Mouse (Mus musculus): ENCODE results near the gene Ptprn2.

Ptprn2 gene

GRCm38 (mm10) chr12:116776447-116776846 is 290.9 kb downstream of the Ptprn2 start:
- no peak for ATAC-seq (ENCODE audit: low TSS enrichment)

GRCm38 (mm10) chr12:116778095-116779090 is 292.9 kb downstream of the Ptprn2 start:
- no peak for ATAC-seq (ENCODE audit: low TSS enrichment)

- ATAC-seq (ENCODE audit: low TSS enrichment) = peak; percentile 91
These were observed 294.9 kb downstream of the Ptprn2 start for GRCm38 (mm10) chr12:116780419-116780818.

GRCm38 (mm10) chr12:116785731-116786130 is 300.2 kb downstream of the Ptprn2 start:
- ATAC-seq (ENCODE audit: low TSS enrichment) = no peak

GRCm38 (mm10) chr12:116788346-116788745 is 302.8 kb downstream of the Ptprn2 start:
- no peak for ATAC-seq (ENCODE audit: low TSS enrichment)

GRCm38 (mm10) chr12:116803331-116803730 is 317.8 kb downstream of the Ptprn2 start:
- no peak for ATAC-seq (ENCODE audit: low TSS enrichment)

GRCm38 (mm10) chr12:116804712-116805111 is 319.2 kb downstream of the Ptprn2 start:
- ATAC-seq (ENCODE audit: low TSS enrichment) = no peak

- ATAC-seq (ENCODE audit: low TSS enrichment) = peak; percentile 24; the same call in 1 of the 2 replicates
These were observed 319.7 kb downstream of the Ptprn2 start for GRCm38 (mm10) chr12:116805129-116805809.

- ATAC-seq (ENCODE audit: low TSS enrichment) = peak; percentile 87
These were observed 320.6 kb downstream of the Ptprn2 start for GRCm38 (mm10) chr12:116806089-116806488.

- peak; percentile 97 for ATAC-seq (ENCODE audit: low TSS enrichment)
These were observed 327.5 kb downstream of the Ptprn2 start for GRCm38 (mm10) chr12:116813012-116813411.

- no peak for ATAC-seq (ENCODE audit: low TSS enrichment)
These were observed 334.3 kb downstream of the Ptprn2 start for GRCm38 (mm10) chr12:116819836-116820235.

- ATAC-seq (ENCODE audit: low TSS enrichment) = no peak
These were observed 337.8 kb downstream of the Ptprn2 start for GRCm38 (mm10) chr12:116823341-116823740.

GRCm38 (mm10) chr12:116827748-116828147 is 342.2 kb downstream of the Ptprn2 start:
- no peak for ATAC-seq (ENCODE audit: low TSS enrichment)

- ATAC-seq (ENCODE audit: low TSS enrichment) = no peak
These were observed 353.2 kb downstream of the Ptprn2 start for GRCm38 (mm10) chr12:116838611-116839192.

- ATAC-seq (ENCODE audit: low TSS enrichment) = peak; percentile 39
These were observed 357.3 kb downstream of the Ptprn2 start for GRCm38 (mm10) chr12:116842723-116843272.

- no peak for ATAC-seq (ENCODE audit: low TSS enrichment)
These were observed 360.7 kb downstream of the Ptprn2 start for GRCm38 (mm10) chr12:116846220-116846619.

- ATAC-seq (ENCODE audit: low TSS enrichment) = no peak
These were observed 361.5 kb downstream of the Ptprn2 start for GRCm38 (mm10) chr12:116847021-116847420.

- peak; percentile 52; the same call in 1 of the 2 replicates for ATAC-seq (ENCODE audit: low TSS enrichment)
These were observed 370.8 kb downstream of the Ptprn2 start for GRCm38 (mm10) chr12:116856307-116856706.

GRCm38 (mm10) chr12:116861360-116862017 is 376.0 kb downstream of the Ptprn2 start:
- no peak for ATAC-seq (ENCODE audit: low TSS enrichment)

GRCm38 (mm10) chr12:116863291-116863899 is 377.9 kb downstream of the Ptprn2 start:
- ATAC-seq (ENCODE audit: low TSS enrichment) = no peak

Data from frontal cortex, adult (tissue).